Mouse (Mus musculus) MEL (cell line): ENCODE data around the gene Nsrp1. TPM values are rescaled to one million over a fixed set of nuclear protein-coding genes. Genes with fewer than 3 reads are reported as not detected.

Source experiments
- DNase-seq: peaks from one replicate; pipeline ENCODE4 v3.0.0; 2011; ENCODE audit warnings: low read depth, low spot score
- H3K27ac ChIP-seq: 2 replicates; pipeline ENCODE4 v1.5.1; 2012; ENCODE audit warnings: low read depth, mild to moderate bottlenecking, control low read depth, low read length, moderate library complexity; ENCODE audit not compliant: control insufficient read depth
- H3K27me3 ChIP-seq, 2 experiments: fragments of 150-350 bp in 1 of 2; sonication (generic) in 1 of 2; 2 replicates each; pipeline ENCODE4 v1.6.1; 2012; ENCODE audit warnings: low read length in 2 of 2, mild to moderate bottlenecking in 2 of 2, improper control_type of control experiment in 1 of 2, moderate library complexity in 1 of 2; ENCODE audit not compliant: insufficient read depth in 2 of 2, control insufficient read depth in 1 of 2
- H3K36me3 ChIP-seq, 2 experiments: 2 replicates each; pipeline ENCODE4 v1.6.1; 2012 to 2014; ENCODE audit warnings: low read length in 2 of 2, improper control_type of control experiment in 1 of 2, inconsistent platforms in 1 of 2, mild to moderate bottlenecking in 1 of 2; ENCODE audit not compliant: insufficient read depth in 2 of 2, control insufficient read depth in 1 of 2
- H3K4me1 ChIP-seq, 2 experiments: fragments of 150-350 bp in 1 of 2; sonication (generic) in 1 of 2; 2 replicates each; pipeline ENCODE4 v1.6.1; 2012; ENCODE audit warnings: low read length in 2 of 2, improper control_type of control experiment in 1 of 2, mild to moderate bottlenecking in 1 of 2; ENCODE audit not compliant: insufficient read depth in 2 of 2, control insufficient read depth in 1 of 2
- H3K4me3 ChIP-seq, 2 experiments: fragments of 150-350 bp in 1 of 2; sonication (generic) in 1 of 2; 2 replicates each; pipeline ENCODE4 v1.5.1; 2012; ENCODE audit warnings: low read depth in 2 of 2, low read length in 2 of 2, mild to moderate bottlenecking in 2 of 2, moderate library complexity in 2 of 2, control low read depth in 1 of 2, improper control_type of control experiment in 1 of 2; ENCODE audit not compliant: control insufficient read depth in 1 of 2, insufficient read depth in 1 of 2
- H3K79me2 ChIP-seq: 2 replicates; pipeline ENCODE4 v1.6.1; 2012; ENCODE audit warnings: mild to moderate bottlenecking, low read length, moderate library complexity; ENCODE audit not compliant: control insufficient read depth, poor library complexity, insufficient read depth
- H3K9ac ChIP-seq: 2 replicates; pipeline ENCODE4 v1.6.1; 2012; ENCODE audit warnings: low read depth, mild to moderate bottlenecking, control low read depth, low read length, moderate library complexity; ENCODE audit not compliant: control insufficient read depth, poor library complexity, severe bottlenecking
- H3K9me3 ChIP-seq: fragments of 150-350 bp; sonication (generic); replicated peaks from 2 replicates; pipeline ENCODE4 v1.6.1; 2012; ENCODE audit warnings: mild to moderate bottlenecking, low read length, improper control_type of control experiment, moderate library complexity; ENCODE audit not compliant: insufficient read depth
- BHLHE40 ChIP-seq: IDR thresholded peaks from 2 replicates; pipeline ENCODE4 v1.6.1; 2012; ENCODE audit warnings: low read depth, mild to moderate bottlenecking, inconsistent platforms, low read length, improper control_type of control experiment, borderline replicate concordance
- CHD2 ChIP-seq: IDR thresholded peaks from 2 replicates; pipeline ENCODE4 v1.6.1; 2011; ENCODE audit warnings: low read length, improper control_type of control experiment
- CTCF ChIP-seq, 3 experiments: IDR thresholded peaks in 2 of 3; conservative IDR thresholded peaks in 1 of 3; 2 replicates each; pipeline ENCODE4 v1.5.1; 2011 to 2012; ENCODE audit warnings: low read length in 3 of 3, low read depth in 2 of 3, mild to moderate bottlenecking in 2 of 3, improper control_type of control experiment in 1 of 3, inconsistent platforms in 1 of 3, mixed read lengths in 1 of 3, moderate library complexity in 1 of 3; ENCODE audit not compliant: control insufficient read depth in 1 of 3, insufficient read depth in 1 of 3, poor library complexity in 1 of 3, severe bottlenecking in 1 of 3
- ELF1 ChIP-seq: IDR thresholded peaks from 2 replicates; pipeline ENCODE4 v1.6.1; 2014; ENCODE audit warnings: low read depth, mild to moderate bottlenecking, inconsistent platforms, low read length, improper control_type of control experiment, moderate library complexity
- EP300 ChIP-seq, 2 experiments: IDR thresholded peaks; 2 replicates each; pipeline ENCODE4 v1.6.1; 2011; ENCODE audit warnings: improper control_type of control experiment in 2 of 2, low read length in 2 of 2, low read depth in 1 of 2, mild to moderate bottlenecking in 1 of 2
- GABPA ChIP-seq: IDR thresholded peaks from 2 replicates; pipeline ENCODE4 v1.6.1; 2012; ENCODE audit warnings: low read depth, mild to moderate bottlenecking, inconsistent platforms, low read length, improper control_type of control experiment, moderate library complexity
- GATA1 ChIP-seq: IDR thresholded peaks from 2 replicates; pipeline ENCODE4 v1.6.1; 2011; ENCODE audit warnings: low read depth, low read length, improper control_type of control experiment
- KAT2A ChIP-seq: conservative IDR thresholded peaks from 2 replicates; pipeline ENCODE4 v1.6.1; 2012; ENCODE audit warnings: low read depth, low read length, improper control_type of control experiment, inconsistent platforms
- MAZ ChIP-seq: IDR thresholded peaks from 2 replicates; pipeline ENCODE4 v1.6.1; 2012; ENCODE audit warnings: low read depth, mild to moderate bottlenecking, inconsistent platforms, low read length, improper control_type of control experiment
- MYB ChIP-seq: IDR thresholded peaks from 2 replicates; pipeline ENCODE4 v1.6.1; 2011; ENCODE audit warnings: mild to moderate bottlenecking, low read depth, low read length, improper control_type of control experiment
- RAD21 ChIP-seq: IDR thresholded peaks from 2 replicates; pipeline ENCODE4 v1.6.1; 2011; ENCODE audit warnings: mild to moderate bottlenecking, low read depth, low read length, improper control_type of control experiment
- SIN3A ChIP-seq: IDR thresholded peaks from 2 replicates; pipeline ENCODE4 v1.6.1; 2012; ENCODE audit warnings: low read length, improper control_type of control experiment, inconsistent platforms
- SMC3 ChIP-seq: IDR thresholded peaks from 2 replicates; pipeline ENCODE4 v1.6.1; 2011; ENCODE audit warnings: low read depth, low read length, improper control_type of control experiment
- TBP ChIP-seq: IDR thresholded peaks from 2 replicates; pipeline ENCODE4 v1.8.0; 2011; ENCODE audit warnings: low read depth, low read length, improper control_type of control experiment
- UBTF ChIP-seq: IDR thresholded peaks from 2 replicates; pipeline ENCODE4 v1.6.1; 2012; ENCODE audit warnings: low read depth, mild to moderate bottlenecking, inconsistent platforms, low read length, improper control_type of control experiment, moderate library complexity, borderline replicate concordance; ENCODE audit not compliant: insufficient read depth
- ZC3H11A ChIP-seq: IDR thresholded peaks from 2 replicates; pipeline ENCODE4 v1.6.1; 2012; ENCODE audit warnings: low read depth, mild to moderate bottlenecking, inconsistent platforms, low read length, improper control_type of control experiment
- ZKSCAN1 ChIP-seq: IDR thresholded peaks from 2 replicates; pipeline ENCODE4 v1.6.1; 2012; ENCODE audit warnings: low read depth, mild to moderate bottlenecking, inconsistent platforms, low read length, improper control_type of control experiment, moderate library complexity
- polyA plus RNA-seq, 2 experiments: library from polyadenylated mRNA; stranded (reverse) in 1 of 2; unstranded in 1 of 2; fragments of >175 nt in 1 of 2; fragments of >200 nt in 1 of 2; gene quantifications; 2 replicates each; pipeline versions ENCODE4 v1.2.1 to v1.2.4; 2012; ENCODE audit warnings: low replicate concordance in 2 of 2, low read depth in 1 of 2; ENCODE audit not compliant: insufficient read length in 2 of 2, insufficient read depth in 1 of 2, missing spikeins in 1 of 2
- total RNA-seq: library from RNA; depleted of rRNA; stranded (reverse); fragments of 300-350 nt; gene quantifications from 2 replicates; pipeline ENCODE4 v1.2.3, GENCODE M21; 2012

Nsrp1 gene
- total and polyA plus RNA-seq, 3 experiments, result 21.0 to 140 (median 21.6) TPM

DNA sequence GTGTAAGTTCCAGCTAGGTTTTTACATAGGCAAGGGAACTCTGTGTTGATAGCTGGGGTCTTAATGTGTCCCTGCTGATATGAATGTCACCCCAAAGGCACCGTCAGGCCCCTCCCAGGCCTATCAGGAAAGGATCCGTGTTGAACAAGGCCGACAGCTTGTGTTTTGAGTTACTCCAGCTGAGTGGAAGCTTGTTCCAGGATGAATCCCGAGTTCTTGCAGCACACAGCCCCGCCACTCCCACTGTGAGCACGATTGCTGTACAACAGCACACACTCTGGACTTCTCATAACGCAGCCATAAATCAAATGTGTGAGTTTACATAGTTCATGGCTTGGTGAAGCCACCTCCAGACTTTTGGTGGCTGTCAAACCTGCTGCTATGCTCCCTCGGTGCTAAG is 15.9 kb upstream of the Nsrp1 start:
- H3K9ac ChIP-seq, result no peak overlapping the region
- TF ChIP-seq SIN3A, result no peak

DNA sequence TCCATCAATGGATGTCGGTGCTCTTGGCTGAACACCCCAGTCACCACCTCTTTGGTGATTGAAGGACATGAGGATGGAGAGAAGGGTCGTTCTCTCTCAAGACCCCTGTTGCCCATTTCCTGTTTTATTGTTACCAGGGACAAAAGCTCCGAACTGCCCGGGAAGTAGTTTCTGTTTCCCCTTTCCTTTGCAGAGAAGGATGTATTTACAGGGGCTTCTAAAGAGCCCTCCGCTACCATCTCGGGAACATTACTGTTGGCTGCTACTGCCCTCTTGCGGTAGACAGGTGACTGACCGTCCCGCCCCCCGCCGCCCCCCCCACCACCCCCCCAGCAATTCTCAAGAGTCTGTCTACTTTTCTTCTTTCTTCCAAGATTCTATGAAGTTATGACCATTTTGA is 15.0 kb upstream of the Nsrp1 start:
- H3K9ac ChIP-seq, result 0 out of 2 replicates have a peak overlapping the region, but pooled peaks have one; percentile 29
- no peak overlapping the region for H3K27ac ChIP-seq
- H3K4me1 ChIP-seq, result no peaks in the 10 kb centered on the region
- H3K27me3 ChIP-seq, result peaks cover 0 to 4% of the 10 kb centered on the region in 2 experiments; a peak in 2 of 4 replicates
- no peaks in the 10 kb centered on the region for H3K9me3 ChIP-seq
- H3K36me3 ChIP-seq, result 0 out of 4 replicates have a peak, but pooled peaks cover 0 to 3% of the 10 kb centered on the region in 2 experiments
- peak overlapping the region; percentile 27 to 56 for H3K4me3 ChIP-seq
- DNase-seq, result peak; percentile 71
- H3K79me2 ChIP-seq, result no peaks in the 10 kb centered on the region
- TF ChIP-seq ZC3H11A (peak; percentile 56), SMC3 (peak; percentile 62), MYB (no peak), KAT2A (no peak), CTCF (IDR thresholded peaks at IDR 0.05 in 2 of 3, conservative IDR thresholded peaks at IDR 0.05 in 1 of 3; ENCODE audit: control insufficient read depth in 1 of 3, insufficient read depth in 1 of 3, low read depth in 2 of 3, low read length in 3 of 3, poor library complexity in 1 of 3, severe bottlenecking in 1 of 3) (peak; percentile 42 to 98 (median 66)), RAD21 (peak; percentile 72), EP300 (IDR thresholded peaks at IDR 0.05; ENCODE audit: low read depth in 1 of 2, low read length in 2 of 2) (no peak), MAZ (peak; percentile 73)

More for the DNA sequence above, 15.9 kb upstream of the Nsrp1 start:
- Histone ChIP-seq H3K36me3 (0 out of 4 replicates have a peak, but pooled peaks cover 0 to under 1% of the 10 kb centered on the region in 2 experiments), H3K4me1 (no peaks in the 10 kb centered on the region), H3K4me3 (no peak overlapping the region), H3K9me3 (no peaks in the 10 kb centered on the region), H3K27me3 (peaks cover 0 to 4% of the 10 kb centered on the region in 2 experiments; a peak in 2 of 4 replicates), H3K79me2 (no peaks in the 10 kb centered on the region), H3K27ac (no peak overlapping the region)
- no peak for DNase-seq

DNA sequence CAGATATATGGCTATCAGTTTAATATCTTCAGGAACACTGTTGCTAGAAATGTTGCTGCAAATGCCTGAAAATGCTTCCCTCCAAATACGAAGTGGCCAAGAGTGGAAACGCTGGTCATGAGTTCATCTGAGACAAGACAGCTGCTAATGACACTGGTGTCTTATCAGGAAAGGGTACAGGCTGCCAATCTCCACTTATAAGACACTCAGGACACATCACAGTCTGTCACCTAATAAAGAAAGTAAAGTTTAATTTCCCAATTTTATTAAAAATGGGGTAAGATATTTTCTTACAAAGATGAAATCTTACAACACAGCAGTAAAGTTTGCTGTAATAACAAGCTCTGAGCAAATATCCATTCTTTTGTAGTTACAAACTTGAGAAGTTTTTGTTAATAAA is 10.9 kb upstream of the Nsrp1 start:
- TF ChIP-seq TBP (no peak), GATA1 (0 out of 2 replicates have a peak, but pooled peaks have one; percentile 26), ELF1 (no peak), BHLHE40 (no peak), CHD2 (no peak), GABPA (no peak), ZKSCAN1 (no peak), UBTF (no peak)

More for the DNA sequence above, 10.9 kb upstream of the Nsrp1 start:
- Histone ChIP-seq H3K27me3 (peaks cover 2 to 12% of the 10 kb centered on the region in 2 experiments; a peak in 3 of 4 replicates), H3K79me2 (no peaks in the 10 kb centered on the region), H3K9ac (no peak overlapping the region), H3K36me3 (peaks cover 0 to 3% of the 10 kb centered on the region in 2 experiments; a peak in 1 of 4 replicates), H3K4me3 (no peak overlapping the region), H3K27ac (no peak overlapping the region), H3K9me3 (no peaks in the 10 kb centered on the region), H3K4me1 (no peaks in the 10 kb centered on the region)
- no peak for DNase-seq
